In genomic region chr16:75961036-75961435, GRCm38 (mm10) we compare ENCODE assay signal across 10 mouse cellular contexts.
DNase-seq lines count a peak whose midpoint lies in the region; ATAC-seq and TF ChIP-seq lines count a peak whose summit lies in the region.
"Had no signal": no experiment of that assay in that cellular context is flagged by ENCODE, and none has a peak within 500 bp of the region (broad histone marks: within the 10 kb centered on the region; RNA-seq: fewer than 3 reads in every experiment).

No protein-coding gene starts in this region.

- H3K79me2 ChIP-seq in liver, adult 2 months (ENCODE audit: control insufficient read depth, insufficient read depth, low read length), result no peaks in the 10 kb centered on the region
- no peaks in the 10 kb centered on the region for H3K79me2 ChIP-seq in macrophage (ENCODE audit: inconsistent target)

- ATAC-seq in liver, embryonic 11.5 days (replicated peaks; ENCODE audit: low FRiP score), result no peak
- peak; percentile 80 to 85; a peak in 3 of 4 replicates for ATAC-seq in hematopoietic stem cell, adult 5-6 weeks (replicated peaks in 1 of 2; ENCODE audit: insufficient read depth in 1 of 2, low FRiP score in 2 of 2, low TSS enrichment in 1 of 2, low read depth in 1 of 2, poor library complexity in 2 of 2, severe bottlenecking in 2 of 2)
- no peak for ATAC-seq in megakaryocyte-erythroid progenitor cell, adult 5-6 weeks (replicated peaks; ENCODE audit: low FRiP score, low TSS enrichment, poor library complexity, severe bottlenecking)
- ATAC-seq: forebrain, embryonic 13.5 days had no signal

- peak; percentile 57 for DNase-seq in liver, adult 2 months (ENCODE audit: extremely low read depth, low read depth, low spot score)
- no peak for DNase-seq in liver, embryonic 11.5 days (ENCODE audit: low spot score)
- DNase-seq in c-Kit-positive CD71-negative TER-119-negative erythroid progenitor cells, embryonic 14.5 days (ENCODE audit: low read depth), result peak; percentile 30
- no peak for DNase-seq in layer of hippocampus, adult 2 months (ENCODE audit: low spot score in 2 of 2)
- DNase-seq in right cerebral cortex, postnatal 36 days (ENCODE audit: low spot score in 2 of 2), result no peak
- DNase-seq: cerebellum, adult 8-10 months had no signal

- TF ChIP-seq POLR2A in liver, adult 2 months (IDR thresholded peaks at IDR 0.05; ENCODE audit: extremely low read depth, insufficient read depth, low read length), result no peak

- no peak for TF ChIP-seq CTCF in liver, adult 2 months (IDR thresholded peaks at IDR 0.05; ENCODE audit: low read depth, low read length)
- no peak for TF ChIP-seq CTCF in layer of hippocampus, adult 2 months (conservative IDR thresholded peaks at IDR 0.05)

- no peak overlapping the region for H3K4me3 ChIP-seq in liver, adult 2 months (ENCODE audit: insufficient read depth, low read depth, low read length)
- no peak overlapping the region for H3K4me3 ChIP-seq in liver, embryonic 11.5 days (ENCODE audit: low read depth, low read length)
- peak overlapping the region; percentile 3; the same call in 1 of the 2 replicates for H3K4me3 ChIP-seq in macrophage (ENCODE audit: inconsistent target)
- H3K4me3 ChIP-seq in layer of hippocampus, adult 2 months, result no peak overlapping the region
- H3K4me3 ChIP-seq: forebrain, embryonic 13.5 days had no signal

- H3K4me2 ChIP-seq in liver, embryonic 11.5 days, result no peak overlapping the region
- H3K4me2 ChIP-seq: forebrain, embryonic 13.5 days had no signal

- 84% methylated on average over 7 of the region's 7 CpGs for WGBS in liver, adult 2 months
- 81% methylated on average over 7 of the region's 7 CpGs for WGBS in liver, embryonic 11.5 days
- 1% methylated on average over 7 of the region's 7 CpGs for WGBS in macrophage (ENCODE audit: missing documents)

- H3K27me3 ChIP-seq in liver, adult 2 months (ENCODE audit: control insufficient read depth, insufficient read depth, low read length), result no peaks in the 10 kb centered on the region
- no peaks in the 10 kb centered on the region for H3K27me3 ChIP-seq in liver, embryonic 11.5 days (replicated peaks; ENCODE audit: control insufficient read depth, insufficient read depth, low read length)
- H3K27me3 ChIP-seq: forebrain, embryonic 13.5 days had no signal

- no peaks in the 10 kb centered on the region for H3K9me3 ChIP-seq in liver, embryonic 11.5 days (ENCODE audit: control insufficient read depth, low read length)
- H3K9me3 ChIP-seq: forebrain, embryonic 13.5 days had no signal

- H3K4me1 ChIP-seq in liver, adult 2 months (ENCODE audit: control insufficient read depth, insufficient read depth, low read length), result no peaks in the 10 kb centered on the region
- H3K4me1 ChIP-seq in liver, embryonic 11.5 days (replicated peaks; ENCODE audit: control insufficient read depth, insufficient read depth, low read length), result no peaks in the 10 kb centered on the region
- H3K4me1 ChIP-seq: forebrain, embryonic 13.5 days had no signal

- H3K27ac ChIP-seq in liver, adult 2 months (replicated peaks; ENCODE audit: insufficient read depth, low read depth, low read length), result no peak overlapping the region
- H3K27ac ChIP-seq in liver, embryonic 11.5 days (ENCODE audit: low read depth, low read length), result no peak overlapping the region
- H3K27ac ChIP-seq in macrophage, result peak overlapping the region; percentile 75
- no peak overlapping the region for H3K27ac ChIP-seq in layer of hippocampus, adult 2 months
- H3K27ac ChIP-seq: forebrain, embryonic 13.5 days had no signal

- no peak overlapping the region for H3K9ac ChIP-seq in liver, adult 2 months (ENCODE audit: low read depth, low read length)
- no peak overlapping the region for H3K9ac ChIP-seq in liver, embryonic 11.5 days (ENCODE audit: low read depth, low read length)
- H3K9ac ChIP-seq: forebrain, embryonic 13.5 days had no signal

- no peaks in the 10 kb centered on the region for H3K36me3 ChIP-seq in liver, adult 2 months (ENCODE audit: control insufficient read depth, insufficient read depth, low read length)
- no peaks in the 10 kb centered on the region for H3K36me3 ChIP-seq in liver, embryonic 11.5 days (ENCODE audit: control insufficient read depth, insufficient read depth, low read length)
- H3K36me3 ChIP-seq in macrophage (ENCODE audit: inconsistent target), result no peaks in the 10 kb centered on the region

Comparison
In these comparisons a context has a peak if more than half of its experiments do, and no peak if none do; other contexts are left out.
1. DNase-seq: peak in liver, adult 2 months (single experiment) and c-Kit-positive CD71-negative TER-119-negative erythroid progenitor cells, embryonic 14.5 days (single experiment); none in liver, embryonic 11.5 days (single experiment), layer of hippocampus, adult 2 months (0 of 2) and right cerebral cortex, postnatal 36 days (0 of 2).
2. ATAC-seq: peak in hematopoietic stem cell, adult 5-6 weeks (2 of 2); none in liver, embryonic 11.5 days (single experiment) and megakaryocyte-erythroid progenitor cell, adult 5-6 weeks (single experiment).